Mouse (Mus musculus): Measurements from ENCODE around the gene Efna3. TPM values are rescaled to one million over a fixed set of nuclear protein-coding genes. Genes with fewer than 3 reads are reported as not detected.

Efna3 gene
- polyA plus RNA-seq, 1 experiment from 2014 or later = 55.8 TPM

DNA sequence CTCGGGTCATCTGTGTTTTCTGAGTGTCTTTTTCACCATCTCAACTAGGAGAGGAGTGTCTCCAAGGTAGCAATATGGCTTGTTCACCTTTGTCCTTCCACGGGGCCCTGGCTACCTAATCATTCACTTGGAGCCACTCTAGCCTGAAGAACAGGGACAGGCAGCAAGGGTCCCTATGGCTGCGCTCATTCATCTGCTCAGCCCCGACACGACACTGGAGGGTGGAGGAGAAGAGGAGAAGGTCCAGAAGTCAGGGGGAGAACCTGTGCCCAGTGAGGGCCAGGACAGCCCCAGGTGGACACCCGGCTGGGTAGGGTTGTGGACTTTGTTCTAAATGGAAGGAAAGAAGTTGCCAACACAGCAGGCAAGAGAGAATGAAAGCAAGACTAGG, 32.7 kb upstream of the Efna3 start:
- H3K9ac ChIP-seq (replicated peaks; ENCODE audit: low read depth, low read length) = no peak overlapping the region
- no peaks in the 10 kb centered on the region for H3K9me3 ChIP-seq (ENCODE audit: control insufficient read depth, low read length)
- no peak overlapping the region for H3K27ac ChIP-seq (ENCODE audit: low read length)
- H3K27me3 ChIP-seq (replicated peaks; ENCODE audit: control insufficient read depth, insufficient read depth, low read length) = no peaks in the 10 kb centered on the region
- ATAC-seq = no peak
- H3K4me3 ChIP-seq (replicated peaks; ENCODE audit: low read length) = no peak overlapping the region
- 87% methylated on average over 6 of the region's 6 CpGs for WGBS
- H3K4me1 ChIP-seq (replicated peaks; ENCODE audit: control insufficient read depth, insufficient read depth, low read length) = peaks cover 3% of the 10 kb centered on the region; the same call in 1 of the 2 replicates
- H3K36me3 ChIP-seq (ENCODE audit: control insufficient read depth, insufficient read depth) = no peaks in the 10 kb centered on the region
- no peak overlapping the region for H3K4me2 ChIP-seq (ENCODE audit: low read length)

DNA sequence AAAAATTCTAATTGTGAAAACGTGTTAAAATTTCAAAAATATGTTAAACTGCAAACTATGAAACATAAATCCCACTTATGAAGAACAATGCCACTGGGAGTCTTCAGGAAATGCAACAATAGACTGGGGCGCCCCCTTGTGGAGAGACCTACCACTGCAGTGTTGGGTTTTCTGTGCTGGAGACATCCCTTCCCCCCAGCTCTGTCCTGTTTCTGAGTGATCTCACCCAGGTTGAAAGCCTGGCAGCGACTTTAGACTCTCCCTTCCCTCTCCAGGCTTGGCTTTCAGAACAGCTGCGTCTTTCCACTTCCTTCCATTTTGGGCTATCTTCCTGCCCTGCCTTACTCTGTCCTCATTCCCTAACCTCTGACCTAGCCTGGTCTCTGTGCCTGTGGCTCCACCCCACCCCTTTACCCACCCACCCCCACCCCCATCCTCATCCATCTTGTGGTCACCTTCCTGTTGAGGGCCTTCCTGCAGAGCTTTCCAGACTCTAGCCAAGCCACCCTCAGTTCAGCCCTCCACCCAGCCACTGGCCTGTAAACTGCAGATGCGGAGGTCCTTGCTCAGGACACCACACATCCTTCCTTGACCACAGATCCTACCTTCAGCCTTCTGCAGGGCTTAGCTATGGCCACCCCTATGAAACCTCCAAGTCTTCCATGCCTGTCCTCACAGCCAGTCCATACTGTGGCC, 32.2 kb upstream of the Efna3 start:
- Histone ChIP-seq H3K4me1 (replicated peaks; ENCODE audit: control insufficient read depth, insufficient read depth, low read length) (peaks cover 7% of the 10 kb centered on the region; the same call in 1 of the 2 replicates), H3K27ac (ENCODE audit: low read length) (no peak overlapping the region), H3K9me3 (ENCODE audit: control insufficient read depth, low read length) (no peaks in the 10 kb centered on the region), H3K9ac (replicated peaks; ENCODE audit: low read depth, low read length) (no peak overlapping the region), H3K4me3 (replicated peaks; ENCODE audit: low read length) (no peak overlapping the region), H3K36me3 (ENCODE audit: control insufficient read depth, insufficient read depth) (no peaks in the 10 kb centered on the region), H3K27me3 (replicated peaks; ENCODE audit: control insufficient read depth, insufficient read depth, low read length) (no peaks in the 10 kb centered on the region), H3K4me2 (ENCODE audit: low read length) (no peak overlapping the region)
- no peak for ATAC-seq
- WGBS = 21% methylated on average over 5 of the region's 5 CpGs

DNA sequence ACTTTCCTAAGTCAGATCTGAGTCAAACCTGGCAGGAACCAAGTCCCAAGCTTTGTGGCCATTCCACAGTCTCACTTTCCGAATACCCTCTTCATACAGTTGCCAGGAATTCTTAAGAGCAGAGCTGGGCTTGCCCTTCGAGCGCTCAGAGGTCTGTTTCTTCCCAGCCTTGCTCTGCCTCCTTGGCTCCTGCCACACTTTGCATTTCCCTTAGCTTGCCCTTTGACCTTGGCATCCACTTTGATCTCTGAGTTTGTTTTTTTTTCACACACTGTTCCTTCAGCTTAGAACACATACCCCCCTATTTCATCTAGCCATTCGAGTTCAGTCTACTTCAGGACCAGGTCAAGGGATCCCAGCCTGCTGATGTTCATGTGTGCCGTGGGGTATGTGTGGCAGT, 28.5 kb upstream of the Efna3 start:
- Histone ChIP-seq H3K9me3 (ENCODE audit: control insufficient read depth, low read length) (no peaks in the 10 kb centered on the region), H3K4me2 (ENCODE audit: low read length) (no peak overlapping the region), H3K36me3 (ENCODE audit: control insufficient read depth, insufficient read depth) (no peaks in the 10 kb centered on the region), H3K4me3 (replicated peaks; ENCODE audit: low read length) (no peak overlapping the region), H3K27ac (ENCODE audit: low read length) (no peak overlapping the region), H3K4me1 (replicated peaks; ENCODE audit: control insufficient read depth, insufficient read depth, low read length) (peaks cover 12% of the 10 kb centered on the region; the same call in 1 of the 2 replicates), H3K27me3 (replicated peaks; ENCODE audit: control insufficient read depth, insufficient read depth, low read length) (no peaks in the 10 kb centered on the region), H3K9ac (replicated peaks; ENCODE audit: low read depth, low read length) (no peak overlapping the region)
- WGBS = 79% methylated on average over 5 of the region's 5 CpGs
- ATAC-seq = no peak

DNA sequence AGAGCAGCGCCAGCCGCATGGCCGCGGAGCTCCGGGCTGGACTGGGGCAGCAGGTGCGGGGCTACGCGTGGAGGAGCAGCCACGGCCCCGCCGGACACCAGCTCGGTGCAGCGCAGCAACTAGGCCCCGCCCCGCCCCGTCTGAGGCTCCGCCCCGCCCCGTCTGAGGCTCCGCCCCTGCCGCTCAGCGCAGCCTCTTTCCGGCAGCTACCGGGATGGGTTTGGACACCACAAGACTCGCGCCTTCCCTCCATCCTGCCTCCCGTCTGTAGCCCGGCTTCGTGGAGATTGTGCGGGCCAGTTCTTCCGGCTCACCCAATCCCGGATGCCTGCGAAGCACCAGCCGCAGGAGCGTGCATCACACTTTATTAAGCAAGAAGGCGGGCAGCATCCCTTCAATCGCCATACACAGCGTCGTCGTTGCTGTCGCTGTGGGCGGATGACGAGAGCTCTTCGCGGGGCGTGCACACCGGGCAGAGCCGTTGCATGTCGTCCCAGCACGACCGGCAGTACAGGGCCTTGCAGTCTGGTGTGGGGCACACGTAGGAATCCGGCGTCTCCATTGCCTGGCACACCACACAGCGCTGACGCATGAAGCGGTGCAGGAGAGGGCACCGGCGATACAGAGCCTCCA, 27.2 kb upstream of the Efna3 start, which contains the start of gene Adam15:
Gene Adam15, minus strand, starts transcription at position 128 of the 633 bp plus-strand sequence.
- peak; percentile 95 for ATAC-seq
- WGBS = under 1% methylated on average over 58 of the region's 59 CpGs

DNA sequence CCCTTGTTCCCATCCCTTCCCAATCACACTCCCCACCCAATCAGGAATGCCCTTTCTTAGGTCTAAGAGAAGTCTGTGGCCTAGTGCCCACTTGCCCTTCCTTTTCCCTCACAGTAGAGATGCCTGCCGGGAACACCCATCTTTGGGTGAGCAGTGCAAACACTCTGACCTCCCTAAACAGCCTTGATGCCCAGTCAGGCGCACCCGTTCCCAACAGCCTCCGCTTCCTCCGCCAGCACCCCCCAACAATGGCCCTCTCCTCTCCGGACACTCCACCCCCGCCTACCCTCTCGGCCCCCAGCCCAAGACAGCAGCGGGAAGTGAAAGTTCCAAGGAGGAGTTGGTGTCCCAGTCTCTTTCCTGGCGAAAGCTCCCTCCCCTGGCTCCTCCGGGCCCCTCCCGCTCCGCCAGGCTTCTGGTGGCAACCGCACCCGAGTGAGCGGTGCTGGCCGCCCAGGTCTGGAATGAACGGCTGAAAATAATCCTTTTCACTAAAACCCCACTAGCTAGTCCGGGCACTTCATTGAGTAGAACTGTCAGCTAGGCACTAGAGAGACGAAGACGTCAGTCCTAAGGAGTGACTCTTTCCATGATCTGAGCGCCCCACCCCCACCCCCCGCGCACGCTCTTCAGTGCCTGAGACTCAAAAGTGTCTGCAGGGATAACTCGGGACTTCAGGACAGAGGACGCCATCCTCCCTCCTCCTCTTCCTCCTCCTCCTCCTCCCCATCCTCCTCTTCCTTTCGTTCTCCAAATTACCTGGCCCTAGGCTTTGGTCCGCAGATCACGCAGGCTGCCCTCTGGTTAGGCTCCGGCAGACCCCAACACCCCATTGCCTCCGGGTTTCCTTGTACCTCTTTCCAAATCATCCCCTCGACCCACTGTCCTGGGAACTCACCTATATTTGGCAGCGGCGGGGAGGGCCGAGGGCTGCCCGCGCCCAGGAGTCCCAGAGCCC, 26.4 kb upstream of the Efna3 start:
- peak overlapping the region; percentile 70 for H3K9ac ChIP-seq (replicated peaks; ENCODE audit: low read depth, low read length)
- peak overlapping the region; percentile 97 for H3K4me2 ChIP-seq (ENCODE audit: low read length)
- no peaks in the 10 kb centered on the region; the same call in 1 of the 2 replicates for H3K36me3 ChIP-seq (ENCODE audit: control insufficient read depth, insufficient read depth)
- peaks cover 12% of the 10 kb centered on the region; the same call in 1 of the 2 replicates for H3K4me1 ChIP-seq (replicated peaks; ENCODE audit: control insufficient read depth, insufficient read depth, low read length)
- H3K27ac ChIP-seq (ENCODE audit: low read length) = peak overlapping the region; percentile 84; the same call in 1 of the 2 replicates
- no peaks in the 10 kb centered on the region for H3K9me3 ChIP-seq (ENCODE audit: control insufficient read depth, low read length)
- peak; percentile 41 for ATAC-seq
- WGBS = under 1% methylated on average over 38 of the region's 38 CpGs
- no peaks in the 10 kb centered on the region for H3K27me3 ChIP-seq (replicated peaks; ENCODE audit: control insufficient read depth, insufficient read depth, low read length)
- peak overlapping the region; percentile 69 for H3K4me3 ChIP-seq (replicated peaks; ENCODE audit: low read length)

More for the DNA sequence above, 27.2 kb upstream of the Efna3 start, which contains the start of gene Adam15:
- H3K27ac ChIP-seq (ENCODE audit: low read length) = peak within 1 kb of the TSS; percentile 84
- no peaks in the 10 kb centered on the region for H3K9me3 ChIP-seq (ENCODE audit: control insufficient read depth, low read length)
- no peaks in the 10 kb centered on the region for H3K27me3 ChIP-seq (replicated peaks; ENCODE audit: control insufficient read depth, insufficient read depth, low read length)
- peak within 1 kb of the TSS; percentile 70 for H3K9ac ChIP-seq (replicated peaks; ENCODE audit: low read depth, low read length)
- peak within 1 kb of the TSS; percentile 69 for H3K4me3 ChIP-seq (replicated peaks; ENCODE audit: low read length)
- peak within 1 kb of the TSS; percentile 97 for H3K4me2 ChIP-seq (ENCODE audit: low read length)
- H3K36me3 ChIP-seq (ENCODE audit: control insufficient read depth, insufficient read depth) = no peaks in the 10 kb centered on the region
- H3K4me1 ChIP-seq (replicated peaks; ENCODE audit: control insufficient read depth, insufficient read depth, low read length) = peaks cover 12% of the 10 kb centered on the region; the same call in 1 of the 2 replicates

DNA sequence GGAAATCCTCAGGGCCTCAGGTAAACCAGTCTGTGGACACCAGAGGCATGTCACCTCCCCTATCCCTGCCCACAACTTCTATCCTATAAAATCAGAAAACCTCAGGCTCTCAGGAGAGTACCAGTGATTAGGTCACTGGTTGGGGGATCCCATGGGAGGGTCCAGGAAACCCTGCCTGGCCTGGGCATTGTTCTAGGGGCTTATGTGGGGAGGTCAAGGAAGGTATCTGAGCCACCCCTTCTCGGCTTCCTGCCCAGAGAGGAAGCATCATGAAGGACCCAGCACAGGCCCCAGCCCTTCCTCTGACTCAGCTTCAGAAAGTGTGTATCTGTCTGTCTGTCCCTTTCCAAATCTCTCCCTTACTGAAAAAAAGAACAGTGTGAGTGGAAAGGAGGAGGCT, 25.2 kb upstream of the Efna3 start:
- ATAC-seq = no peak
- H3K27ac ChIP-seq (ENCODE audit: low read length) = no peak overlapping the region
- WGBS = 47% methylated on average over 1 of the region's 1 CpGs

DNA sequence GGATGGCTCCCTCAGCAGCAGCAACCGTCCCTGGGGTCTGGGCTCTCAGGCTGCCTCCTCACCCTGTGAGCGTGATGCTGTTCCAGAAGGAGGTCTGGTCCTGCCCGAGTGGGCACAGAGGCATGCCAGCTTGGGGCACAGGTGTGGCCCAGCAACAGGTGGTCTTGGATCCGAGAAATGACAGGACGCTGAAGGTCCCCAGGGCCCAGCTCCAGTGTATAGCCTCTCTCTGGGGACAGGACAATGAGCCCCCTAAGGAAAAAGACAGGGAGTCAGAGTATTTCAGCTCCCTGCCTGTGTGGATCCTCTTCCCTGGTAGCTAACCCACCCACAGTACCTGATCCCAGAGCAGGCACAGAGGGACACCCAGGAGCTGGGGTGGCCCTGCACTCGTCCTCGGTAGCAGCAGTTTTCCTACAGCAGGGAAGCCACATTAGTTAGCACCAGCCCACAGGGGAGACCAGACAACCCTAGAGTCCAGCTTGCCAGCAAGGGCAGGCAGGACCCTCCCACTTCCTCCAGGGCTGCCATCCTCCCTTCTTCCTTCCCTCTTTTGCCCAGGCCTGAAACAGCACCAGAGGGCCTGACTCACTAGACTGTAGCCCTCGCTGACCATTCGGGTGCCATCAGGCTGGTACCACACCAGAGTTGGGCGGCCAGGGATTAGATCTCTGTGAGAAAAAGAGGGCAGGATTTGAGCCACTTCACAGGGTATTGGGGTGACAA, 24.2 kb upstream of the Efna3 start:
- Histone ChIP-seq H3K4me3 (replicated peaks; ENCODE audit: low read length) (no peak overlapping the region), H3K9ac (replicated peaks; ENCODE audit: low read depth, low read length) (no peak overlapping the region), H3K4me1 (replicated peaks; ENCODE audit: control insufficient read depth, insufficient read depth, low read length) (peaks cover 14% of the 10 kb centered on the region), H3K9me3 (ENCODE audit: control insufficient read depth, low read length) (no peaks in the 10 kb centered on the region), H3K4me2 (ENCODE audit: low read length) (no peak overlapping the region), H3K27me3 (replicated peaks; ENCODE audit: control insufficient read depth, insufficient read depth, low read length) (no peaks in the 10 kb centered on the region), H3K36me3 (ENCODE audit: control insufficient read depth, insufficient read depth) (no peaks in the 10 kb centered on the region; the same call in 1 of the 2 replicates), H3K27ac (ENCODE audit: low read length) (no peak overlapping the region)
- ATAC-seq = no peak
- WGBS = 85% methylated on average over 10 of the region's 10 CpGs

More for the DNA sequence above, 25.2 kb upstream of the Efna3 start:
- Histone ChIP-seq H3K9ac (replicated peaks; ENCODE audit: low read depth, low read length) (no peak overlapping the region), H3K27me3 (replicated peaks; ENCODE audit: control insufficient read depth, insufficient read depth, low read length) (no peaks in the 10 kb centered on the region), H3K36me3 (ENCODE audit: control insufficient read depth, insufficient read depth) (no peaks in the 10 kb centered on the region; the same call in 1 of the 2 replicates), H3K4me1 (replicated peaks; ENCODE audit: control insufficient read depth, insufficient read depth, low read length) (peaks cover 12% of the 10 kb centered on the region; the same call in 1 of the 2 replicates), H3K4me3 (replicated peaks; ENCODE audit: low read length) (no peak overlapping the region), H3K9me3 (ENCODE audit: control insufficient read depth, low read length) (no peaks in the 10 kb centered on the region), H3K4me2 (ENCODE audit: low read length) (no peak overlapping the region)

DNA sequence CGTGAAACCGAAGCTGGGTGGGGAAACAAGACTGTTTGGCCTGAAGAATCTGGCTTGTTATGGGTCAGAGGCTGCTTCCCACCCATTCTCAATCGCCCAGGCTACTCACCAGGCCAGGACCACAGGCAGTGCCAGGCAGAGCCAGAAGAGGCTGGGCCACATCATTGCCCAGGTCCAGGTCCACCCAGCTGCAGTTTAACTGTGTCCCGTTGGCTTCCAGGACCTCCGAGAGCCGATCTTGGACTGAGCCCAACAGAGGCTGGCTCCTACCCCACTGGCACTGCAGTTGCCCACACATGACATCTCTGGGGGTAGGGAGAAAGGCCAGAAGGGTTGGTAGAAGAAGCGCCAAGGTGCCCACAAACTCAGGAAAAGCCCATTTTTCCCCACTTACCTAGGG, 20.5 kb upstream of the Efna3 start:
- no peak overlapping the region for H3K9ac ChIP-seq (replicated peaks; ENCODE audit: low read depth, low read length)
- peaks cover 28% of the 10 kb centered on the region for H3K4me1 ChIP-seq (replicated peaks; ENCODE audit: control insufficient read depth, insufficient read depth, low read length)
- H3K27me3 ChIP-seq (replicated peaks; ENCODE audit: control insufficient read depth, insufficient read depth, low read length) = no peaks in the 10 kb centered on the region
- no peak overlapping the region for H3K4me2 ChIP-seq (ENCODE audit: low read length)
- 76% methylated on average over 7 of the region's 7 CpGs for WGBS
- ATAC-seq = no peak
- no peaks in the 10 kb centered on the region for H3K9me3 ChIP-seq (ENCODE audit: control insufficient read depth, low read length)
- H3K4me3 ChIP-seq (replicated peaks; ENCODE audit: low read length) = no peak overlapping the region
- H3K36me3 ChIP-seq (ENCODE audit: control insufficient read depth, insufficient read depth) = no peaks in the 10 kb centered on the region; the same call in 1 of the 2 replicates
- no peak overlapping the region for H3K27ac ChIP-seq (ENCODE audit: low read length)
